In the genomic region with DNA sequence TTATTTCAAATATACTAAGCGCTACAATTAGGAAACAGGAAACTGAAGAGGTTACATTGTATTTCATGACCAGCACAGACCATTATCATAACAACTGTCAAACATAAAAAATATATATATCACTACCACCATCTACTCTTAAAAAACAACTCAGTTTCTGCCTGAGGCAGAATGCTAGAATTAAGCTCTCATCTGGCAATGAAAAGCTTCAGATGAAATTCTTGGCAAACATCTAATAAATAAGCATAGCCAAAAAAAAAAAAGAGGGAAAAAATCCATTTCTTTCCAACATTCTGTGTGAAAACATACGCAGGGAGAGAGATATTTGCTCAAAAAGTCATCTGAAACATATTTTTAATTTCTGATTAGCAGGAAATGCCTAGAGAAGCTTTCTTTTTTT, we compare ENCODE assay signal across 20 mouse cellular contexts.
DNase-seq lines count a peak whose midpoint lies in the region; ATAC-seq lines count a peak whose summit lies in the region.
"Had no signal": no experiment of that assay in that cellular context is flagged by ENCODE, and none has a peak within 500 bp of the region (broad histone marks: within the 10 kb centered on the region; RNA-seq: fewer than 3 reads in every experiment).

No protein-coding gene starts in this region.

- no peak overlapping the region for H3K27ac ChIP-seq in forebrain, embryonic 16.5 days (ENCODE audit: low read length)
- no peak overlapping the region for H3K27ac ChIP-seq in forebrain, embryonic 13.5 days
- no peak overlapping the region for H3K27ac ChIP-seq in midbrain, embryonic 16.5 days (ENCODE audit: low read length)
- H3K27ac ChIP-seq: embryonic facial prominence, embryonic 12.5 days; embryonic facial prominence, embryonic 15.5 days; gastrocnemius, adult 2 months; hindbrain, embryonic 12.5 days; hindbrain, embryonic 15.5 days had no signal

- ATAC-seq in forebrain, embryonic 16.5 days = 0 out of 2 replicates have a peak, but pooled peaks have one; percentile 18
- ATAC-seq in forebrain, embryonic 13.5 days = no peak
- no peak for ATAC-seq in midbrain, embryonic 16.5 days
- ATAC-seq: forebrain, postnatal 0 days; Patski had no signal

- H3K4me3 ChIP-seq in forebrain, embryonic 16.5 days (replicated peaks; ENCODE audit: low read length) = no peak overlapping the region
- no peak overlapping the region for H3K4me3 ChIP-seq in forebrain, embryonic 13.5 days
- no peak overlapping the region for H3K4me3 ChIP-seq in midbrain, embryonic 16.5 days (ENCODE audit: low read depth, low read length)
- H3K4me3 ChIP-seq: embryonic facial prominence, embryonic 12.5 days; embryonic facial prominence, embryonic 15.5 days; hindbrain, embryonic 12.5 days; hindbrain, embryonic 15.5 days had no signal

- H3K4me2 ChIP-seq in forebrain, embryonic 16.5 days (ENCODE audit: low read length) = no peak overlapping the region
- no peak overlapping the region for H3K4me2 ChIP-seq in forebrain, embryonic 13.5 days
- no peak overlapping the region for H3K4me2 ChIP-seq in midbrain, embryonic 16.5 days (ENCODE audit: low read length)
- H3K4me2 ChIP-seq: embryonic facial prominence, embryonic 12.5 days; embryonic facial prominence, embryonic 15.5 days; heart, embryonic 11.5 days; hindbrain, embryonic 12.5 days; hindbrain, embryonic 15.5 days had no signal

- no peak overlapping the region for H3K9ac ChIP-seq in forebrain, embryonic 16.5 days (replicated peaks; ENCODE audit: low read depth, low read length)
- H3K9ac ChIP-seq in forebrain, embryonic 13.5 days = no peak overlapping the region
- H3K9ac ChIP-seq in midbrain, embryonic 16.5 days (ENCODE audit: low read depth, low read length) = no peak overlapping the region
- H3K9ac ChIP-seq: embryonic facial prominence, embryonic 12.5 days; embryonic facial prominence, embryonic 15.5 days; forebrain, postnatal 0 days; hindbrain, embryonic 12.5 days; hindbrain, embryonic 15.5 days had no signal

- no peaks in the 10 kb centered on the region for H3K36me3 ChIP-seq in forebrain, embryonic 16.5 days (ENCODE audit: control insufficient read depth, insufficient read depth)
- H3K36me3 ChIP-seq in forebrain, embryonic 13.5 days (ENCODE audit: poor library complexity, severe bottlenecking) = no peaks in the 10 kb centered on the region
- H3K36me3 ChIP-seq in midbrain, embryonic 16.5 days (ENCODE audit: control insufficient read depth, insufficient read depth, low read length) = no peaks in the 10 kb centered on the region
- H3K36me3 ChIP-seq: embryonic facial prominence, embryonic 12.5 days; embryonic facial prominence, embryonic 15.5 days; hindbrain, embryonic 12.5 days; hindbrain, embryonic 15.5 days had no signal

- WGBS in forebrain, embryonic 16.5 days = 79% methylated on average over 2 of the region's 2 CpGs
- 91% methylated on average over 2 of the region's 2 CpGs for WGBS in forebrain, embryonic 13.5 days
- WGBS in midbrain, embryonic 16.5 days = 95% methylated on average over 2 of the region's 2 CpGs

- DNase-seq in cerebellum, adult 9-10 months = peak; percentile 45
- no peak for DNase-seq in cerebellum, postnatal 14 days
- DNase-seq in NIH3T3 (ENCODE audit: low read depth) = peak; percentile 60
- DNase-seq: adrenal gland, postnatal 10 days; adrenal gland, postnatal 36 days; cerebellum, adult 11-12 months; cerebellum, postnatal 25 days; forebrain, postnatal 0 days; gastrocnemius, adult 2 months; gastrocnemius, postnatal 14 days; kidney, adult 18-20 months had no signal

- H3K4me1 ChIP-seq in forebrain, embryonic 16.5 days (replicated peaks; ENCODE audit: control insufficient read depth, insufficient read depth, low read length) = peaks cover 10% of the 10 kb centered on the region
- no peaks in the 10 kb centered on the region for H3K4me1 ChIP-seq in forebrain, embryonic 13.5 days
- no peaks in the 10 kb centered on the region for H3K4me1 ChIP-seq in midbrain, embryonic 16.5 days (ENCODE audit: control insufficient read depth, insufficient read depth, low read length)
- H3K4me1 ChIP-seq: embryonic facial prominence, embryonic 12.5 days; hindbrain, embryonic 12.5 days; hindbrain, embryonic 15.5 days had no signal

- H3K9me3 ChIP-seq in forebrain, embryonic 16.5 days (ENCODE audit: control insufficient read depth, low read length) = no peaks in the 10 kb centered on the region
- no peaks in the 10 kb centered on the region for H3K9me3 ChIP-seq in forebrain, embryonic 13.5 days (replicated peaks)
- no peaks in the 10 kb centered on the region for H3K9me3 ChIP-seq in midbrain, embryonic 16.5 days (replicated peaks; ENCODE audit: control insufficient read depth, low read length, poor library complexity, severe bottlenecking)
- H3K9me3 ChIP-seq: embryonic facial prominence, embryonic 12.5 days; embryonic facial prominence, embryonic 15.5 days; hindbrain, embryonic 12.5 days; hindbrain, embryonic 15.5 days had no signal

- H3K27me3 ChIP-seq in forebrain, embryonic 16.5 days (replicated peaks; ENCODE audit: control insufficient read depth, insufficient read depth, low read length) = no peaks in the 10 kb centered on the region
- no peaks in the 10 kb centered on the region for H3K27me3 ChIP-seq in forebrain, embryonic 13.5 days
- H3K27me3 ChIP-seq in midbrain, embryonic 16.5 days (ENCODE audit: control insufficient read depth, insufficient read depth, low read depth, low read length) = no peaks in the 10 kb centered on the region
- H3K27me3 ChIP-seq: embryonic facial prominence, embryonic 12.5 days; embryonic facial prominence, embryonic 15.5 days; hindbrain, embryonic 12.5 days; hindbrain, embryonic 15.5 days had no signal

Comparison
In these comparisons a context has a peak if more than half of its experiments do, and no peak if none do; other contexts are left out.
1. DNase-seq: peak in cerebellum, adult 9-10 months (single experiment) and NIH3T3 (single experiment); none in cerebellum, postnatal 14 days (0 of 2).